Mouse (Mus musculus): Measurements from ENCODE around the gene Col25a1. TPM values are rescaled to one million over a fixed set of nuclear protein-coding genes. Genes with fewer than 3 reads are reported as not detected.

The Col25a1 gene
- polyA plus RNA-seq, 1 experiment from 2014 or later = 2.0 TPM

- 73% methylated on average over 9 of the region's 9 CpGs for WGBS
- H3K9me3 ChIP-seq = no peaks in the 10 kb centered on the region
- H3K36me3 ChIP-seq = no peaks in the 10 kb centered on the region
- H3K9ac ChIP-seq = no peak overlapping the region
- peaks cover 32% of the 10 kb centered on the region for H3K27me3 ChIP-seq (replicated peaks)
- no peak overlapping the region for H3K4me3 ChIP-seq
- H3K4me1 ChIP-seq = no peaks in the 10 kb centered on the region
- no peak overlapping the region for H3K27ac ChIP-seq (replicated peaks)
- no peak for ATAC-seq (ENCODE audit: extremely low read depth, insufficient number of reproducible peaks, low FRiP score, low TSS enrichment)
- no peak overlapping the region for H3K4me2 ChIP-seq
Measured at GRCm38 (mm10) chr3:130378626-130379025, 247.3 kb downstream of the Col25a1 start.

- 78% methylated on average over 5 of the region's 5 CpGs for WGBS
- no peak overlapping the region for H3K9ac ChIP-seq
Measured at GRCm38 (mm10) chr3:130380299-130380845, 249.1 kb downstream of the Col25a1 start.

GRCm38 (mm10) chr3:130381691-130382090 is 250.4 kb downstream of the Col25a1 start:
- 85% methylated on average over 5 of the region's 5 CpGs for WGBS
- ATAC-seq (ENCODE audit: extremely low read depth, insufficient number of reproducible peaks, low FRiP score, low TSS enrichment) = no peak
- H3K4me3 ChIP-seq = no peak overlapping the region
- no peaks in the 10 kb centered on the region for H3K36me3 ChIP-seq
- no peak overlapping the region for H3K4me2 ChIP-seq
- H3K27ac ChIP-seq (replicated peaks) = no peak overlapping the region
- H3K9ac ChIP-seq = no peak overlapping the region
- no peaks in the 10 kb centered on the region for H3K9me3 ChIP-seq
- H3K27me3 ChIP-seq (replicated peaks) = peaks cover 44% of the 10 kb centered on the region
- peaks cover 4% of the 10 kb centered on the region; the same call in 1 of the 2 replicates for H3K4me1 ChIP-seq

More at GRCm38 (mm10) chr3:130380299-130380845, 249.1 kb downstream of the Col25a1 start:
- no peak for ATAC-seq (ENCODE audit: extremely low read depth, insufficient number of reproducible peaks, low FRiP score, low TSS enrichment)
- H3K4me2 ChIP-seq = no peak overlapping the region
- H3K27me3 ChIP-seq (replicated peaks) = peaks cover 41% of the 10 kb centered on the region
- no peak overlapping the region for H3K27ac ChIP-seq (replicated peaks)
- H3K4me1 ChIP-seq = no peaks in the 10 kb centered on the region
- no peak overlapping the region for H3K4me3 ChIP-seq
- H3K9me3 ChIP-seq = no peaks in the 10 kb centered on the region
- no peaks in the 10 kb centered on the region for H3K36me3 ChIP-seq

- peaks cover 56% of the 10 kb centered on the region for H3K27me3 ChIP-seq (replicated peaks)
- H3K36me3 ChIP-seq = no peaks in the 10 kb centered on the region
- no peak overlapping the region for H3K4me2 ChIP-seq
- 17% methylated on average over 4 of the region's 4 CpGs for WGBS
- no peak overlapping the region for H3K4me3 ChIP-seq
- peaks cover 14% of the 10 kb centered on the region; the same call in 1 of the 2 replicates for H3K4me1 ChIP-seq
- H3K27ac ChIP-seq (replicated peaks) = no peak overlapping the region
- no peak overlapping the region for H3K9ac ChIP-seq
- ATAC-seq (ENCODE audit: extremely low read depth, insufficient number of reproducible peaks, low FRiP score, low TSS enrichment) = no peak
- no peaks in the 10 kb centered on the region for H3K9me3 ChIP-seq
Measured at GRCm38 (mm10) chr3:130385856-130386255, 254.6 kb downstream of the Col25a1 start.

- WGBS = 76% methylated on average over 4 of the region's 4 CpGs
- no peaks in the 10 kb centered on the region for H3K36me3 ChIP-seq
- H3K9ac ChIP-seq = no peak overlapping the region
- no peaks in the 10 kb centered on the region for H3K9me3 ChIP-seq
- peaks cover 49% of the 10 kb centered on the region for H3K27me3 ChIP-seq (replicated peaks)
- ATAC-seq (ENCODE audit: extremely low read depth, insufficient number of reproducible peaks, low FRiP score, low TSS enrichment) = no peak
- no peak overlapping the region for H3K4me3 ChIP-seq
- H3K27ac ChIP-seq (replicated peaks) = no peak overlapping the region
- no peak overlapping the region for H3K4me2 ChIP-seq
- peaks cover 14% of the 10 kb centered on the region; the same call in 1 of the 2 replicates for H3K4me1 ChIP-seq
Measured at GRCm38 (mm10) chr3:130387156-130387555, 255.9 kb downstream of the Col25a1 start.

- 47% methylated on average over 14 of the region's 14 CpGs for WGBS
- H3K4me3 ChIP-seq = no peak overlapping the region
- H3K4me2 ChIP-seq = peak overlapping the region; percentile 22; the same call in 1 of the 2 replicates
- H3K9me3 ChIP-seq = no peaks in the 10 kb centered on the region
- no peaks in the 10 kb centered on the region for H3K36me3 ChIP-seq
- ATAC-seq (ENCODE audit: extremely low read depth, insufficient number of reproducible peaks, low FRiP score, low TSS enrichment) = no peak
- peak overlapping the region; percentile 42 for H3K27ac ChIP-seq (replicated peaks)
- H3K9ac ChIP-seq = no peak overlapping the region
- H3K4me1 ChIP-seq = peaks cover 14% of the 10 kb centered on the region; the same call in 1 of the 2 replicates
- peaks cover 28% of the 10 kb centered on the region for H3K27me3 ChIP-seq (replicated peaks)
Measured at GRCm38 (mm10) chr3:130389261-130389975, 258.1 kb downstream of the Col25a1 start.

- Histone ChIP-seq H3K9me3 (no peaks in the 10 kb centered on the region), H3K4me3 (no peak overlapping the region), H3K4me2 (no peak overlapping the region), H3K27ac (replicated peaks) (no peak overlapping the region), H3K36me3 (no peaks in the 10 kb centered on the region), H3K9ac (no peak overlapping the region), H3K4me1 (no peaks in the 10 kb centered on the region), H3K27me3 (replicated peaks) (0 out of 2 replicates have a peak, but pooled peaks cover under 1% of the 10 kb centered on the region)
- no peak for ATAC-seq (ENCODE audit: extremely low read depth, insufficient number of reproducible peaks, low FRiP score, low TSS enrichment)
Measured at GRCm38 (mm10) chr3:130396636-130397035, 265.3 kb downstream of the Col25a1 start.

- no peak overlapping the region for H3K4me3 ChIP-seq
- H3K27ac ChIP-seq (replicated peaks) = no peak overlapping the region; the same call in 1 of the 2 replicates
- H3K36me3 ChIP-seq = no peaks in the 10 kb centered on the region
- no peak for ATAC-seq (ENCODE audit: extremely low read depth, insufficient number of reproducible peaks, low FRiP score, low TSS enrichment)
- no peak overlapping the region for H3K4me2 ChIP-seq
- H3K9me3 ChIP-seq = no peaks in the 10 kb centered on the region
- 72% methylated on average over 13 of the region's 13 CpGs for WGBS
- no peak overlapping the region for H3K9ac ChIP-seq
- H3K4me1 ChIP-seq = no peaks in the 10 kb centered on the region
- H3K27me3 ChIP-seq (replicated peaks) = 0 out of 2 replicates have a peak, but pooled peaks cover 3% of the 10 kb centered on the region
Measured at GRCm38 (mm10) chr3:130400716-130401559, 269.6 kb downstream of the Col25a1 start.

GRCm38 (mm10) chr3:130401560-130401852 is 270.2 kb downstream of the Col25a1 start:
- H3K27ac ChIP-seq (replicated peaks) = no peak overlapping the region; the same call in 1 of the 2 replicates

GRCm38 (mm10) chr3:130404525-130405409 is 273.5 kb downstream of the Col25a1 start:
- 69% methylated on average over 8 of the region's 8 CpGs for WGBS
- H3K4me2 ChIP-seq = no peak overlapping the region
- no peak for ATAC-seq (ENCODE audit: extremely low read depth, insufficient number of reproducible peaks, low FRiP score, low TSS enrichment)
- no peaks in the 10 kb centered on the region for H3K36me3 ChIP-seq
- H3K27ac ChIP-seq (replicated peaks) = no peak overlapping the region
- H3K4me1 ChIP-seq = peaks cover 10% of the 10 kb centered on the region; the same call in 1 of the 2 replicates
- no peak overlapping the region for H3K4me3 ChIP-seq
- H3K9me3 ChIP-seq = no peaks in the 10 kb centered on the region
- H3K9ac ChIP-seq = no peak overlapping the region
- 0 out of 2 replicates have a peak, but pooled peaks cover 3% of the 10 kb centered on the region for H3K27me3 ChIP-seq (replicated peaks)

More at GRCm38 (mm10) chr3:130401560-130401852, 270.2 kb downstream of the Col25a1 start:
- Histone ChIP-seq H3K9me3 (no peaks in the 10 kb centered on the region), H3K4me1 (no peaks in the 10 kb centered on the region), H3K4me2 (no peak overlapping the region), H3K36me3 (no peaks in the 10 kb centered on the region), H3K4me3 (no peak overlapping the region), H3K9ac (no peak overlapping the region), H3K27me3 (replicated peaks) (0 out of 2 replicates have a peak, but pooled peaks cover 3% of the 10 kb centered on the region)
- no peak for ATAC-seq (ENCODE audit: extremely low read depth, insufficient number of reproducible peaks, low FRiP score, low TSS enrichment)
- WGBS = 71% methylated on average over 1 of the region's 1 CpGs
